Mouse (Mus musculus) olfactory bulb, adult 2 months (tissue): ENCODE data around the gene Rab20.

Experiments
- CTCF ChIP-seq: fragments of 200-500 bp; IDR thresholded peaks from 2 replicates; pipeline ENCODE4 v1.5.1; 2012; ENCODE audit warnings: low read depth, mild to moderate bottlenecking, low read length, moderate library complexity; ENCODE audit not compliant: insufficient read depth
- POLR2A ChIP-seq: fragments of 200-500 bp; IDR thresholded peaks from 2 replicates; pipeline ENCODE4 v1.6.1; 2012; ENCODE audit warnings: mild to moderate bottlenecking, low read depth, low read length, moderate library complexity; ENCODE audit not compliant: insufficient read depth

DNA sequence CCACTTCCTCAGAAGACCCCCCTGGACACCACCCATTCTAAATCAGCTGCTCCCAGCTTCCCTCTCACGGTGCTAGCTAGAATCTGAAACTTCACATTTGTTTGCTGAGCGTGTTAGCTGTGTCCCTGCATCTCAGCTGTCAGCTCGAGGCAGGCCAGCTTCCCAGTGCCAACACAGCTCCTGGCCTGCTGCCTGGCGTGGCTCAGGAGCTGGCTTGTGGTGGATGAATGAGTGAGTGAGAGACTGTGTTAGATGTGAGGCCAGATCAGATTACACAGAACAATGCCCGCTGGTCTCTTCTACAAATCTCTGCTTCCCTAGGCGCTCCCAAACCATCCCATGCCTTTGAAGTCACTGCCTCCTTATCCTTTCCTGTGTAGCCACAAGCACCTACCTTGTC, 59.3 kb downstream of the Rab20 start:
- TF ChIP-seq CTCF (no peak), POLR2A (no peak)
